Comparison of ENCODE assay signal across 22 mouse cellular contexts in genomic region chr17:56273986-56274385, GRCm38 (mm10). TPM values are rescaled to one million over a fixed set of nuclear protein-coding genes. Genes with fewer than 3 reads are reported as not detected.
A peak's percentile ranks its signal among the peaks of the same experiment; 100 is the strongest.
DNase-seq lines count a peak whose midpoint lies in the region; ATAC-seq and TF ChIP-seq lines count a peak whose summit lies in the region.
"Had no signal": no experiment of that assay in that cellular context is flagged by ENCODE, and none has a peak within 500 bp of the region (broad histone marks: within the 10 kb centered on the region; RNA-seq: fewer than 3 reads in every experiment).

No protein-coding gene starts in this region.

- peaks cover 48% of the 10 kb centered on the region for H3K4me1 ChIP-seq in heart, embryonic 12.5 days (replicated peaks)
- H3K4me1 ChIP-seq in stomach, embryonic 16.5 days (ENCODE audit: control insufficient read depth, insufficient read depth, low read length) = peaks cover 21% of the 10 kb centered on the region
- H3K4me1 ChIP-seq in stomach, postnatal 0 days (replicated peaks; ENCODE audit: control insufficient read depth, insufficient read depth) = peaks cover 4% of the 10 kb centered on the region
- H3K4me1 ChIP-seq in liver, embryonic 15.5 days (replicated peaks) = peaks cover 71% of the 10 kb centered on the region
- H3K4me1 ChIP-seq in midbrain, embryonic 11.5 days (ENCODE audit: control insufficient read depth, insufficient read depth, low read length) = peaks cover 13% of the 10 kb centered on the region

- no peaks in the 10 kb centered on the region for H3K27me3 ChIP-seq in heart, embryonic 12.5 days (replicated peaks)
- H3K27me3 ChIP-seq in stomach, embryonic 16.5 days (ENCODE audit: control insufficient read depth, insufficient read depth, low read length) = no peaks in the 10 kb centered on the region
- H3K27me3 ChIP-seq in stomach, postnatal 0 days (ENCODE audit: control insufficient read depth, insufficient read depth, low read length) = no peaks in the 10 kb centered on the region
- no peaks in the 10 kb centered on the region for H3K27me3 ChIP-seq in liver, embryonic 15.5 days
- H3K27me3 ChIP-seq in midbrain, embryonic 11.5 days (ENCODE audit: control insufficient read depth, insufficient read depth, low read length) = no peaks in the 10 kb centered on the region
- H3K27me3 ChIP-seq: embryonic facial prominence, embryonic 12.5 days; limb, embryonic 12.5 days; Patski had no signal

- H3K4me2 ChIP-seq in heart, embryonic 12.5 days = no peak overlapping the region
- H3K4me2 ChIP-seq in stomach, embryonic 16.5 days (ENCODE audit: low read depth, low read length) = no peak overlapping the region
- no peak overlapping the region for H3K4me2 ChIP-seq in stomach, postnatal 0 days (replicated peaks; ENCODE audit: low read depth)
- no peak overlapping the region; the same call in 1 of the 2 replicates for H3K4me2 ChIP-seq in liver, embryonic 15.5 days
- H3K4me2 ChIP-seq in midbrain, embryonic 11.5 days = no peak overlapping the region
- H3K4me2 ChIP-seq: embryonic facial prominence, embryonic 12.5 days; limb, embryonic 12.5 days had no signal

- H3K9me3 ChIP-seq in heart, embryonic 12.5 days (replicated peaks) = no peaks in the 10 kb centered on the region
- no peaks in the 10 kb centered on the region for H3K9me3 ChIP-seq in stomach, embryonic 16.5 days (replicated peaks; ENCODE audit: control insufficient read depth, low read length)
- no peaks in the 10 kb centered on the region for H3K9me3 ChIP-seq in stomach, postnatal 0 days (ENCODE audit: control insufficient read depth, low read length)
- no peaks in the 10 kb centered on the region for H3K9me3 ChIP-seq in liver, embryonic 15.5 days (replicated peaks)
- H3K9me3 ChIP-seq in midbrain, embryonic 11.5 days (ENCODE audit: control insufficient read depth, low read length) = no peaks in the 10 kb centered on the region
- H3K9me3 ChIP-seq: embryonic facial prominence, embryonic 12.5 days; heart, embryonic 10.5 days; limb, embryonic 12.5 days had no signal

- WGBS in heart, embryonic 12.5 days = 80% methylated on average over 5 of the region's 5 CpGs
- 82% methylated on average over 5 of the region's 5 CpGs for WGBS in stomach, embryonic 16.5 days
- 87% methylated on average over 5 of the region's 5 CpGs for WGBS in stomach, postnatal 0 days
- 69% methylated on average over 5 of the region's 5 CpGs for WGBS in liver, embryonic 15.5 days (ENCODE audit: insufficient replicate concordance)
- WGBS in midbrain, embryonic 11.5 days = 95% methylated on average over 5 of the region's 5 CpGs

- no peak overlapping the region for H3K4me3 ChIP-seq in heart, embryonic 12.5 days
- H3K4me3 ChIP-seq in stomach, embryonic 16.5 days (replicated peaks; ENCODE audit: low read length) = no peak overlapping the region
- H3K4me3 ChIP-seq in stomach, postnatal 0 days (ENCODE audit: low read depth, low read length) = no peak overlapping the region
- no peak overlapping the region for H3K4me3 ChIP-seq in liver, embryonic 15.5 days (replicated peaks)
- H3K4me3 ChIP-seq in midbrain, embryonic 11.5 days (ENCODE audit: low read depth, low read length) = no peak overlapping the region
- H3K4me3 ChIP-seq: embryonic facial prominence, embryonic 12.5 days; heart, embryonic 10.5 days; limb, embryonic 12.5 days had no signal

- H3K27ac ChIP-seq in heart, embryonic 12.5 days (ENCODE audit: poor library complexity, severe bottlenecking) = no peak overlapping the region
- H3K27ac ChIP-seq in stomach, embryonic 16.5 days (ENCODE audit: low read length) = no peak overlapping the region
- no peak overlapping the region for H3K27ac ChIP-seq in stomach, postnatal 0 days (replicated peaks)
- H3K27ac ChIP-seq in liver, embryonic 15.5 days (replicated peaks) = peak overlapping the region; percentile 61
- no peak overlapping the region for H3K27ac ChIP-seq in midbrain, embryonic 11.5 days (ENCODE audit: low read depth, low read length)
- H3K27ac ChIP-seq: embryonic facial prominence, embryonic 12.5 days; heart, embryonic 10.5 days; hindbrain, postnatal 0 days; limb, embryonic 12.5 days had no signal

- peaks cover 54% of the 10 kb centered on the region for H3K36me3 ChIP-seq in heart, embryonic 12.5 days
- peaks cover 8% of the 10 kb centered on the region for H3K36me3 ChIP-seq in stomach, embryonic 16.5 days (ENCODE audit: control insufficient read depth, insufficient read depth, low read length)
- H3K36me3 ChIP-seq in stomach, postnatal 0 days (ENCODE audit: control insufficient read depth, insufficient read depth, low read length) = peaks cover 8% of the 10 kb centered on the region; the same call in 1 of the 2 replicates
- peaks cover 52% of the 10 kb centered on the region for H3K36me3 ChIP-seq in liver, embryonic 15.5 days (replicated peaks)
- H3K36me3 ChIP-seq in midbrain, embryonic 11.5 days (ENCODE audit: control insufficient read depth, insufficient read depth, low read length) = no peaks in the 10 kb centered on the region

- peak overlapping the region; percentile 45; the same call in 1 of the 2 replicates for H3K9ac ChIP-seq in heart, embryonic 12.5 days
- H3K9ac ChIP-seq in stomach, embryonic 16.5 days (ENCODE audit: low read length) = peak overlapping the region; percentile 40; the same call in 1 of the 2 replicates
- H3K9ac ChIP-seq in stomach, postnatal 0 days (ENCODE audit: low read length) = no peak overlapping the region
- no peak overlapping the region for H3K9ac ChIP-seq in liver, embryonic 15.5 days
- no peak overlapping the region for H3K9ac ChIP-seq in midbrain, embryonic 11.5 days (ENCODE audit: low read length)
- H3K9ac ChIP-seq: embryonic facial prominence, embryonic 12.5 days; limb, embryonic 12.5 days had no signal

- ATAC-seq in heart, embryonic 12.5 days (ENCODE audit: insufficient number of reproducible peaks, low FRiP score) = no peak
- no peak for ATAC-seq in stomach, embryonic 16.5 days (ENCODE audit: insufficient read depth, low FRiP score)
- ATAC-seq in stomach, postnatal 0 days (ENCODE audit: low FRiP score, low TSS enrichment) = no peak
- no peak for ATAC-seq in liver, embryonic 15.5 days (ENCODE audit: insufficient read depth)
- no peak for ATAC-seq in midbrain, embryonic 11.5 days (ENCODE audit: low FRiP score)
- ATAC-seq: CD4-positive, CD25-positive, alpha-beta regulatory T cell, adult 4 months; hindbrain, postnatal 0 days; Patski had no signal

- no peak for DNase-seq in heart, adult 11 months
- DNase-seq in stomach, postnatal 0 days (ENCODE audit: low spot score) = no peak
- no peak for DNase-seq in lung, postnatal 4 days
- DNase-seq in midbrain, embryonic 11.5 days (ENCODE audit: low spot score, missing footprints) = no peak
- DNase-seq: adrenal gland, adult 2 months; cerebellum, adult 11 months; cerebellum, postnatal 14 days; kidney, adult 18-20 months; lung, adult 2 months; lung, postnatal 14 days; thymus, postnatal 14 days had no signal

- no peak for TF ChIP-seq CTCF in stomach, postnatal 0 days (IDR thresholded peaks at IDR 0.05; ENCODE audit: low read depth)

- no peak for TF ChIP-seq EP300 in stomach, postnatal 0 days (optimal IDR thresholded peaks at IDR 0.05)

RNA-seq across cellular contexts. Expression of gene Ticam1, which starts 2.6 kb away (rescaled TPM):
- polyA plus RNA-seq in heart, embryonic 12.5 days (2016; fragmentation: Nextera tagmentation; extraction: Ambion mirVana) = 8.6 and 9.5 TPM in 2 replicates
- 7.6 and 9.6 TPM in 2 replicates for polyA plus RNA-seq in stomach, embryonic 16.5 days (2015; fragmentation: Nextera tagmentation; extraction: Ambion mirVana)
- 4.6 and 6.4 TPM in 2 replicates for polyA plus RNA-seq in stomach, postnatal 0 days (2015; fragmentation: Nextera tagmentation; extraction: Ambion mirVana)
- 3.2 and 3.7 TPM in 2 replicates for polyA plus RNA-seq in liver, embryonic 15.5 days (2015; fragmentation: Nextera tagmentation; extraction: Ambion mirVana)
- 1.7 and 2.6 TPM in 2 replicates for polyA plus RNA-seq in midbrain, embryonic 11.5 days (2014; fragmentation: Nextera tagmentation; extraction: Ambion mirVana)

RNA-seq across cellular contexts. Expression of gene Fem1a, which starts 17.4 kb away (rescaled TPM):
- 19.5 and 19.9 TPM in 2 replicates for polyA plus RNA-seq in heart, embryonic 12.5 days (2016; fragmentation: Nextera tagmentation; extraction: Ambion mirVana)
- polyA plus RNA-seq in stomach, embryonic 16.5 days (2015; fragmentation: Nextera tagmentation; extraction: Ambion mirVana) = 12.3 and 12.9 TPM in 2 replicates
- 9.6 and 10.0 TPM in 2 replicates for polyA plus RNA-seq in stomach, postnatal 0 days (2015; fragmentation: Nextera tagmentation; extraction: Ambion mirVana)
- polyA plus RNA-seq in liver, embryonic 15.5 days (2015; fragmentation: Nextera tagmentation; extraction: Ambion mirVana) = 5.7 and 6.4 TPM in 2 replicates
- polyA plus RNA-seq in midbrain, embryonic 11.5 days (2014; fragmentation: Nextera tagmentation; extraction: Ambion mirVana) = 12.6 and 12.7 TPM in 2 replicates

RNA-seq across cellular contexts. Expression of gene Plin3, which starts 18.7 kb away (rescaled TPM):
- 59.1 and 60.0 TPM in 2 replicates for polyA plus RNA-seq in heart, embryonic 12.5 days (2016; fragmentation: Nextera tagmentation; extraction: Ambion mirVana)
- polyA plus RNA-seq in stomach, embryonic 16.5 days (2015; fragmentation: Nextera tagmentation; extraction: Ambion mirVana) = 103 and 123 TPM in 2 replicates
- 65.3 and 67.3 TPM in 2 replicates for polyA plus RNA-seq in stomach, postnatal 0 days (2015; fragmentation: Nextera tagmentation; extraction: Ambion mirVana)
- polyA plus RNA-seq in liver, embryonic 15.5 days (2015; fragmentation: Nextera tagmentation; extraction: Ambion mirVana) = 33.3 and 36.0 TPM in 2 replicates
- polyA plus RNA-seq in midbrain, embryonic 11.5 days (2014; fragmentation: Nextera tagmentation; extraction: Ambion mirVana) = 27.5 and 34.0 TPM in 2 replicates

RNA-seq across cellular contexts. Expression of gene Arrdc5, which starts 26.1 kb away (rescaled TPM):
- polyA plus RNA-seq in heart, embryonic 12.5 days (2016; fragmentation: Nextera tagmentation; extraction: Ambion mirVana) = not detected in 2 replicates
- not detected in 2 replicates for polyA plus RNA-seq in stomach, embryonic 16.5 days (2015; fragmentation: Nextera tagmentation; extraction: Ambion mirVana)
- polyA plus RNA-seq in stomach, postnatal 0 days (2015; fragmentation: Nextera tagmentation; extraction: Ambion mirVana) = not detected in 2 replicates
- not detected in 2 replicates for polyA plus RNA-seq in liver, embryonic 15.5 days (2015; fragmentation: Nextera tagmentation; extraction: Ambion mirVana)
- polyA plus RNA-seq in midbrain, embryonic 11.5 days (2014; fragmentation: Nextera tagmentation; extraction: Ambion mirVana) = not detected in 2 replicates
- polyA plus RNA-seq: adrenal gland, adult 2 months; CD4-positive, CD25-positive, alpha-beta regulatory T cell, adult 4 months; embryonic facial prominence, embryonic 12.5 days; forebrain, embryonic 11.5 days; heart, embryonic 10.5 days; hindbrain, embryonic 11.5 days; hindbrain, postnatal 0 days; limb, embryonic 12.5 days; lung, adult 2 months; Patski had no signal

RNA-seq across cellular contexts. Expression of gene Uhrf1, which starts 29.1 kb away (rescaled TPM):
- polyA plus RNA-seq in heart, embryonic 12.5 days (2016; fragmentation: Nextera tagmentation; extraction: Ambion mirVana) = 88.4 and 91.2 TPM in 2 replicates
- polyA plus RNA-seq in stomach, embryonic 16.5 days (2015; fragmentation: Nextera tagmentation; extraction: Ambion mirVana) = 90.4 and 92.2 TPM in 2 replicates
- 18.4 and 19.5 TPM in 2 replicates for polyA plus RNA-seq in stomach, postnatal 0 days (2015; fragmentation: Nextera tagmentation; extraction: Ambion mirVana)
- 96.8 and 109 TPM in 2 replicates for polyA plus RNA-seq in liver, embryonic 15.5 days (2015; fragmentation: Nextera tagmentation; extraction: Ambion mirVana)
- 123 and 138 TPM in 2 replicates for polyA plus RNA-seq in midbrain, embryonic 11.5 days (2014; fragmentation: Nextera tagmentation; extraction: Ambion mirVana)

Comparison
In these comparisons a context has a peak if more than half of its experiments do, and no peak if none do; other contexts are left out.
1. H3K9ac ChIP-seq: peak in heart, embryonic 12.5 days (single experiment) and stomach, embryonic 16.5 days (single experiment); none in stomach, postnatal 0 days (single experiment), liver, embryonic 15.5 days (single experiment) and midbrain, embryonic 11.5 days (single experiment).